Mouse (Mus musculus) midbrain, postnatal 0 days (tissue): ENCODE results near the gene Cnpy1. TPM values are rescaled to one million over a fixed set of nuclear protein-coding genes. Genes with fewer than 3 reads are reported as not detected.

Experiments used
- ATAC-seq: fragments of 200-750 bp; cut with Nextera tagmentation; 2 replicates; pipeline ENCODE4 v1.8.0; 2017; ENCODE audit warnings: moderate number of reproducible peaks, mild to moderate bottlenecking, moderate TSS enrichment, moderate library complexity; ENCODE audit not compliant: low FRiP score
- DNase-seq: peaks from one replicate; pipeline ENCODE4 v3.0.0-alpha.2; 2015; ENCODE audit warnings: low spot score
- H3K27ac ChIP-seq: fragments of 300-500 bp; sonication (generic); 2 replicates; pipeline ENCODE4 v1.5.1; 2014; ENCODE audit warnings: low read depth, mild to moderate bottlenecking, low read length, mixed read lengths
- H3K27me3 ChIP-seq: fragments of 300-500 bp; sonication (generic); 2 replicates; pipeline ENCODE4 v1.6.1; 2014; ENCODE audit warnings: low read length, control low read depth, mixed read lengths; ENCODE audit not compliant: insufficient read depth
- H3K36me3 ChIP-seq: fragments of 300-500 bp; sonication (generic); 2 replicates; pipeline ENCODE4 v1.6.1; 2014; ENCODE audit warnings: low read length, control low read depth, mixed read lengths; ENCODE audit not compliant: insufficient read depth
- H3K4me1 ChIP-seq: fragments of 300-500 bp; sonication (generic); 2 replicates; pipeline ENCODE4 v1.6.1; 2014; ENCODE audit warnings: mild to moderate bottlenecking, control low read depth, antibody characterized with exemption, low read length, mixed read lengths; ENCODE audit not compliant: insufficient read depth
- H3K4me2 ChIP-seq: fragments of 300-500 bp; sonication (generic); 2 replicates; pipeline ENCODE4 v1.6.1; 2014; ENCODE audit warnings: low read depth, mild to moderate bottlenecking, low read length, mixed read lengths; ENCODE audit not compliant: poor library complexity, severe bottlenecking
- H3K4me3 ChIP-seq: fragments of 300-500 bp; sonication (generic); 2 replicates; pipeline ENCODE4 v1.5.1; 2014; ENCODE audit warnings: low read depth, mild to moderate bottlenecking, low read length, moderate library complexity
- H3K9ac ChIP-seq: fragments of 300-500 bp; sonication (generic); replicated peaks from 2 replicates; pipeline ENCODE4 v1.6.1; 2014; ENCODE audit warnings: mild to moderate bottlenecking, low read length, moderate library complexity, mixed read lengths; ENCODE audit not compliant: poor library complexity, severe bottlenecking
- H3K9me3 ChIP-seq: fragments of 300-500 bp; sonication (generic); 2 replicates; pipeline ENCODE4 v1.6.1; 2016; ENCODE audit warnings: low read length, control low read depth
- CTCF ChIP-seq: IDR thresholded peaks from 2 replicates; pipeline ENCODE4 v1.5.1; 2016; ENCODE audit warnings: antibody characterized with exemption, mild to moderate bottlenecking
- WGBS: fragments of 180-500 bp; shearing (Covaris S2); extraction: QIAGEN DNeasy Blood & Tissue Kit; methylation state at CpG from one replicate; pipeline ENCODE4 v1.1.7; 2014; 5-methylcytosine and 5-hydroxymethylcytosine counted together
- polyA plus RNA-seq: library from polyadenylated mRNA; unstranded; fragments of >200 nt; fragmentation: Nextera tagmentation; extraction: Ambion mirVana; gene quantifications from 2 replicates; pipeline ENCODE4 v1.2.1, GENCODE M21; 2015
- total RNA-seq: library from RNA; depleted of rRNA; stranded (reverse); fragments of >200 nt; gene quantifications from 2 replicates; pipeline ENCODE4 v1.2.3, GENCODE M21; 2014

The Cnpy1 gene
- total and polyA plus RNA-seq, 2 experiments from 2014 or later, result 14.6 to 47.0 TPM

DNA sequence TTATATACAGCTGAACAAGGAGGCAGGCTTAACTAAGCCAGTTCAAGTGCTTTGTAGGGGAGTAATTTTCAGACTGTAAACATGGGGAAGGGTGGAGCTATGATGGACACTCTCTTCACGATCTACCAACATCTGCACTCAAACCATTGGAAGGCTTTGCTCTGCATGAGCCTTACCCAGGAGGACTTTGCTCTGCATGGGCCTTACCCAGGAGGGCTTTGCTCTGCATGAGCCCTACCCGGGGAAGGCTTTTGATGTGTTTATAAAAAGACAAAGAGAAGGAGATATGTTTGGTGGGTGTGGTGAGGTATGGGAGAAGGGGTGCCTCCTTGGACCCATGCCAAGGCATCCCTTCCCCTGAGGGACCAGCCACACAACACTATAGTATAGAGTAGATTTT is 31.7 kb upstream of the Cnpy1 start:
- 61% methylated on average over 2 of the region's 2 CpGs for WGBS
- H3K4me3 ChIP-seq, result no peak overlapping the region
- H3K36me3 ChIP-seq, result no peaks in the 10 kb centered on the region

DNA sequence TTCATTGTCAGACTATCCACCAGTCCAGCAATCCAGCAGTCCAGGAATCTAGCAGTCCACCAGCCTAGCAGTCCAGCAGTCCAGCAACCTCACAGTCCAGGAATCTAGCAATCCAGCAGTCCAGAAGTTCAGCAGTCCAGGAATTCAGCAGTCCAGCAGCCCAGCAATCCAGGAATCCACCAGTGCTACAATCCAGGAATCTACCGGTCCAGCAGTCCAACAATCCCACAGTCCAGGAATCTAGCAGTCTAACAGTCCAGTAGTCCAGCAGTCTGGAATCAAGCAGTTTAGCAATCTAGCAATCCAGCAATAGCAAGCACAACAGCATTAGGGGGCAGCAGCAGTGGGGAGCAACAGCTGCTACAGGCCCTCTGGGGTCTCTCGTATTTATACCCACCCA is 27.2 kb upstream of the Cnpy1 start:
- H3K9ac ChIP-seq, result no peak overlapping the region
- DNase-seq, result no peak
- ATAC-seq, result no peak
- 81% methylated on average over 2 of the region's 2 CpGs for WGBS
- H3K36me3 ChIP-seq, result no peaks in the 10 kb centered on the region
- TF ChIP-seq CTCF, result no peak
- H3K9me3 ChIP-seq, result no peaks in the 10 kb centered on the region
- H3K4me3 ChIP-seq, result no peak overlapping the region
- H3K27ac ChIP-seq, result no peak overlapping the region
- no peaks in the 10 kb centered on the region for H3K4me1 ChIP-seq
- no peaks in the 10 kb centered on the region for H3K27me3 ChIP-seq
- H3K4me2 ChIP-seq, result no peak overlapping the region

More for the DNA sequence above, 31.7 kb upstream of the Cnpy1 start:
- DNase-seq (no peak), ATAC-seq (no peak)
- no peaks in the 10 kb centered on the region for H3K4me1 ChIP-seq
- no peak for TF ChIP-seq CTCF
- H3K27me3 ChIP-seq, result no peaks in the 10 kb centered on the region
- no peak overlapping the region for H3K9ac ChIP-seq
- no peaks in the 10 kb centered on the region for H3K9me3 ChIP-seq
- no peak overlapping the region for H3K27ac ChIP-seq
- H3K4me2 ChIP-seq, result no peak overlapping the region

DNA sequence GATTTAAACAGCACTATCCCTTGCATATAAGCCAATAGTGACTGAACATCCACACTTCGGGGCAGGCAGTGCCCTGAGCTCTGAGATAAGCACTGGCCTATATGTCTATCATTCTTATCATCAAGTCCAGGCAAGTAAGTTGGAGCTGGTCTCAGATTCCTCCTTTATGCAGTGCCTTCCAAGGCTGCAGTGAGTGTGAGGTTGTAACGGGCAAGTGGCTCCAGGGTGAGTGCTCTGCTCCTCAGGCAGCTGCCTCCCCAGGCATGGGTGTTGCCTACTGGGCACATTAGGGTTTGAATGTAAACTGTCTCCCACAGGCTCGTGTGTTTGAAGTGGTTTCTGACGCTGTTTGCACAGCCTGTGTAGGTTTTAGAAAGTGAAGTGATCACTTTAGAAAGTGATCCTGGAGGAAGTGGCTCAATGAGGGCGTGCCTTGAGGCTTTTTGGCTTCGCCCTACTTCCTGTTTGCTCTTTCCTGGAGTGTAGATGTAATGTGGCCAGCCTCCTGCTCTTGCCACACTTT is 23.9 kb upstream of the Cnpy1 start:
- 71% methylated on average over 6 of the region's 6 CpGs for WGBS

DNA sequence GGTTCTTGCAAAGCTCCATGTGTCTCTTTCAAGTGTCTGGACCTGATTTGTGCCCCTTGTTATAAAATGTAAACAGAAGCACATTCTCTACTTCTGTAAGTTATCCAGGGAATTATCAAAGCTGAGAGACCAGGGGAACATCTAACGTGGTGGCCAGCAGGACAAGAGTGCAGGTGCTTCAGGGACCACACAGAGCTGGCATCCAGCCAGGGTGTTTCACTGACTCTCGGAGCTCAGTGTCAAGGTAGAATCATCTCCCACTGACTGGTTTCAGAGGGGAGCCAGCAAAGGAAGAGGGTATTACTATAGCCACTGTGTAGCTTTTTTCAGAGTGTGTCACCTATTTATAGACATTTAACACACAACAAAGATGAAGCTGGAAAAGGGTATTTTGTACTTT is 22.0 kb upstream of the Cnpy1 start:
- Histone ChIP-seq H3K36me3 (no peaks in the 10 kb centered on the region), H3K27me3 (no peaks in the 10 kb centered on the region), H3K4me3 (no peak overlapping the region), H3K27ac (no peak overlapping the region), H3K4me2 (no peak overlapping the region), H3K9ac (no peak overlapping the region), H3K9me3 (no peaks in the 10 kb centered on the region), H3K4me1 (no peaks in the 10 kb centered on the region)
- ATAC-seq (no peak), DNase-seq (no peak)
- 49% methylated on average over 2 of the region's 2 CpGs for WGBS
- no peak for TF ChIP-seq CTCF

More for the DNA sequence above, 23.9 kb upstream of the Cnpy1 start:
- Histone ChIP-seq H3K9me3 (no peaks in the 10 kb centered on the region), H3K9ac (no peak overlapping the region), H3K4me2 (no peak overlapping the region), H3K36me3 (no peaks in the 10 kb centered on the region), H3K27ac (no peak overlapping the region), H3K4me3 (no peak overlapping the region), H3K27me3 (no peaks in the 10 kb centered on the region), H3K4me1 (no peaks in the 10 kb centered on the region)
- no peak for DNase-seq
- ATAC-seq, result no peak
- no peak for TF ChIP-seq CTCF

DNA sequence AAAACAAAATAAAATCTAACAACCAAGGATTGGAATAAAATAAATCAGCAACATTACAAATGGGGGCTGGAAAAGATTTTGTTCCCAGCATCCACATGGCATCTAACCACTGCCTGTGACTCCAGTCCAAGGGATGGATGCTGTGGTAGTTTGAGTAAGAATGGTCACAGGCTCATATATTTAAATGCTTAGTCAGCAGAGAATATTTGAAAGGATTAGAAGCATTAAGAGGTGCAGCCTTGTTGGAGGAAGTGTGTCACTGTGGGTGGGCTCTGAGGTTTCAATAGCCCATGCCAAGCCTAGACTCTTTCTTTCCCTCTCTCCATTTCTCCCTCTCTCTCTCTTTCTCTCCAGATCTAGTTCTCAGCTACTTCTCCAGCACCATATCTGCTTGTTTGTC is 20.0 kb upstream of the Cnpy1 start:
- ATAC-seq (no peak), DNase-seq (no peak)
- no peak overlapping the region for H3K27ac ChIP-seq
- H3K36me3 ChIP-seq, result no peaks in the 10 kb centered on the region
- H3K4me2 ChIP-seq, result no peak overlapping the region
- no peaks in the 10 kb centered on the region for H3K4me1 ChIP-seq
- TF ChIP-seq CTCF, result no peak
- H3K9me3 ChIP-seq, result no peaks in the 10 kb centered on the region
- H3K27me3 ChIP-seq, result no peaks in the 10 kb centered on the region
- H3K4me3 ChIP-seq, result no peak overlapping the region
- no peak overlapping the region for H3K9ac ChIP-seq

DNA sequence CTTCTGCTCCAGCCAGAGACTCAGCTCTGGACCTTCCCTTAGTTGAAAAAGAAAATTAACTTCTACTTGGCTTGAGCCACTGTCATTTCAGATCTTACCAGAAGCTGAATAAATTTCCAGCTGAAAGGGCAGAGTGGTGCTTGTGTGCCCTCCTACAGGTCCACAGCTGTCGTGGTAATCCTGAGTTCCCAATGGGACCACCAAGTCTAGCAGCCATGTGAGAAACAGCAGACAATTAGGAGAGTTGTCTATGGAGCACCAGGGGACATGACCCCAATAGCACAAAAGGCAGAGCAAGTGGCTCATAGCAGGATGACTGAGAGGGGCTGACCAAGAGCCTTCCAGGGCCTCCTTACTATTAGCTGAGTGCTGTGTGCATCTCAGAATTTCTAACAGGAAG is 18.2 kb upstream of the Cnpy1 start:
- no peak overlapping the region for H3K9ac ChIP-seq
- no peaks in the 10 kb centered on the region for H3K36me3 ChIP-seq
- H3K4me3 ChIP-seq, result no peak overlapping the region
- H3K4me2 ChIP-seq, result no peak overlapping the region
- no peak overlapping the region for H3K27ac ChIP-seq
- WGBS, result 30% methylated on average over 1 of the region's 1 CpGs
- H3K27me3 ChIP-seq, result no peaks in the 10 kb centered on the region
- ATAC-seq (no peak), DNase-seq (peak; percentile 22)
- H3K4me1 ChIP-seq, result no peaks in the 10 kb centered on the region
- TF ChIP-seq CTCF, result no peak
- H3K9me3 ChIP-seq, result no peaks in the 10 kb centered on the region
